Mouse (Mus musculus) intestine, embryonic 15.5 days (tissue): Measurements from ENCODE around the gene Cnn3. TPM values are rescaled to one million over a fixed set of nuclear protein-coding genes. Genes with fewer than 3 reads are reported as not detected.

Source experiments
- ATAC-seq: fragments of 200-750 bp; cut with Nextera tagmentation; 2 replicates; pipeline ENCODE4 v1.8.0; 2017; ENCODE audit warnings: moderate TSS enrichment, moderate library complexity
- H3K27ac ChIP-seq: fragments of 300-500 bp; sonication (generic); 2 replicates; pipeline ENCODE4 v1.5.1; 2015; ENCODE audit warnings: mild to moderate bottlenecking, inconsistent platforms
- H3K27me3 ChIP-seq: fragments of 300-500 bp; sonication (generic); replicated peaks from 2 replicates; pipeline ENCODE4 v1.6.1; 2015; ENCODE audit warnings: inconsistent platforms
- H3K36me3 ChIP-seq: fragments of 300-500 bp; sonication (generic); 2 replicates; pipeline ENCODE4 v1.6.1; 2015; ENCODE audit warnings: inconsistent platforms
- H3K4me1 ChIP-seq: fragments of 300-500 bp; sonication (generic); replicated peaks from 2 replicates; pipeline ENCODE4 v1.6.1; 2015; ENCODE audit warnings: inconsistent platforms
- H3K4me2 ChIP-seq: fragments of 300-500 bp; sonication (generic); replicated peaks from 2 replicates; pipeline ENCODE4 v1.6.1; 2015; ENCODE audit warnings: mild to moderate bottlenecking, inconsistent platforms
- H3K4me3 ChIP-seq: fragments of 300-500 bp; sonication (generic); replicated peaks from 2 replicates; pipeline ENCODE4 v1.5.1; 2015; ENCODE audit warnings: inconsistent platforms
- H3K9ac ChIP-seq: fragments of 300-500 bp; sonication (generic); 2 replicates; pipeline ENCODE4 v1.6.1; 2015; ENCODE audit warnings: inconsistent platforms
- H3K9me3 ChIP-seq: fragments of 300-500 bp; sonication (generic); 2 replicates; pipeline ENCODE4 v1.6.1; 2016; ENCODE audit warnings: inconsistent platforms
- WGBS: fragments of 180-500 bp; shearing (Covaris S2); methylation state at CpG from one replicate; pipeline ENCODE4 v1.1.7; 2015; 5-methylcytosine and 5-hydroxymethylcytosine counted together
- polyA plus RNA-seq: library from polyadenylated mRNA; unstranded; fragments of >200 nt; fragmentation: Nextera tagmentation; extraction: Ambion mirVana; gene quantifications from 2 replicates; pipeline ENCODE4 v1.2.1, GENCODE M21; 2015

Cnn3 gene
- polyA plus RNA-seq = 414 and 470 TPM in 2 replicates

- peak within 1 kb of the TSS; percentile 73 for H3K4me3 ChIP-seq
- H3K9ac ChIP-seq = peak within 1 kb of the TSS; percentile 96
- peak; percentile 93 for ATAC-seq
- under 1% methylated on average over 56 of the region's 66 CpGs for WGBS
- H3K27ac ChIP-seq = peak within 1 kb of the TSS; percentile 97
- H3K27me3 ChIP-seq = no peaks in the 10 kb centered on the region
- no peaks in the 10 kb centered on the region for H3K9me3 ChIP-seq
- 0 out of 2 replicates have a peak, but pooled peaks cover 20% of the 10 kb centered on the region for H3K4me1 ChIP-seq
- peak within 1 kb of the TSS; percentile 91 for H3K4me2 ChIP-seq
- H3K36me3 ChIP-seq = no peaks in the 10 kb centered on the region
Measured at GRCm38 (mm10) chr3:121425861-121426620, at the start of gene Cnn3. Cnn3 (plus strand) TSS chr3:121426497.

GRCm38 (mm10) chr3:121378708-121379612 lies 47.3 kb upstream of the Cnn3 start:
- H3K9me3 ChIP-seq = no peaks in the 10 kb centered on the region
- H3K27me3 ChIP-seq = no peaks in the 10 kb centered on the region
- H3K36me3 ChIP-seq = no peaks in the 10 kb centered on the region
- no peak overlapping the region for H3K9ac ChIP-seq
- ATAC-seq = no peak
- H3K4me3 ChIP-seq = no peak overlapping the region
- no peak overlapping the region for H3K4me2 ChIP-seq
- no peak overlapping the region for H3K27ac ChIP-seq
- 70% methylated on average over 15 of the region's 15 CpGs for WGBS
- H3K4me1 ChIP-seq = no peaks in the 10 kb centered on the region

- H3K27me3 ChIP-seq = no peaks in the 10 kb centered on the region
- 88% methylated on average over 5 of the region's 5 CpGs for WGBS
- no peak for ATAC-seq
- no peak overlapping the region for H3K4me3 ChIP-seq
- no peaks in the 10 kb centered on the region for H3K36me3 ChIP-seq
- no peak overlapping the region for H3K9ac ChIP-seq
- H3K4me1 ChIP-seq = no peaks in the 10 kb centered on the region
- H3K9me3 ChIP-seq = no peaks in the 10 kb centered on the region
- H3K27ac ChIP-seq = no peak overlapping the region
- H3K4me2 ChIP-seq = no peak overlapping the region
Measured at GRCm38 (mm10) chr3:121379699-121380098, 46.6 kb upstream of the Cnn3 start.

DNA sequence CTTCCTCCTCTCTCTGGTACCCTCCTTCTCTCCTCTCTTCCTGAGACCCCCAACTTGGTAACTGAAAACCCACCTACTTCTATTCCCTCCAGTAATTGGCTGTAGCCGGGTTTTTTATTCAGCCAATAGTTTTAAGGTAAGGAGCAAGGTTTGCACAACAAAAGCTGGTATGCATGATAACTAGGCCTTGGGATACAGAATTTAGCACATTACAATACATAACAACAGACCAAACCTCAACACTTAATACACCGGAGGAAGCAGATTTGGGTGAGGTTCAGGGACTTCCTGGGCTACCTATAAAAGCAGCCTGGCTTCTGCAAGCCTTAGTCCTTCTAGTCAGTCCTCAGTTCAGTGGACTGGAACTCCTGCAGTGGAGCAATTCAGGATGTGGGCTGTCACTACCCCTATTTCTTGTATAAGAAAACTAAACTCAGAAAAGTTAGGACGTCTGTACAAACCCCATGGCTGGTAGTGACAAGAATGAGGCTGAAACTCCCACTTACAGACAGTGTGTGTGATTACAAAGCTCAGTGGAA lies 38.8 kb upstream of the Cnn3 start:
- no peaks in the 10 kb centered on the region for H3K9me3 ChIP-seq
- H3K4me3 ChIP-seq = no peak overlapping the region
- no peaks in the 10 kb centered on the region for H3K27me3 ChIP-seq
- no peak overlapping the region for H3K9ac ChIP-seq
- no peaks in the 10 kb centered on the region for H3K36me3 ChIP-seq
- 79% methylated on average over 3 of the region's 3 CpGs for WGBS
- H3K4me2 ChIP-seq = no peak overlapping the region
- H3K4me1 ChIP-seq = peaks cover 17% of the 10 kb centered on the region; the same call in 1 of the 2 replicates
- ATAC-seq = no peak
- H3K27ac ChIP-seq = no peak overlapping the region

DNA sequence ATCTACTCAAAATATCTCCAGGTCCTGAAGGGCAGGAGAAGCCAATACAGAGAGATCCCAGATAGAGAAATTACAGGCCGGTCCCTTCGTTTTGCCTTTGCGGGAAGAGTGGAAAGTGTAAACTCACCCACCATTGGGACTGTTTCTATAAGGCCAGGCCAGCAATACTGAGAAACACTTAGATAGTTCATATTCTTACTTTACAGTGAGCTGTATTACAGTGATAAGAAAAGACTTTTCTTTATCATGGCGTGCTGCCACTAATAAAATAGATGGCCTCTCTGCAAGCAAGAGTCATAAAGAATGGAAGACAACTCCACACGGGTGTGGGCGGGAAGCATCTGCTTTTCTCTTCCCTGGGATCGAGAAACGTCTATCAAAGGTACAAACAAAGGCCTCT lies 36.9 kb upstream of the Cnn3 start:
- no peak overlapping the region for H3K9ac ChIP-seq
- H3K27me3 ChIP-seq = no peaks in the 10 kb centered on the region
- peaks cover 17% of the 10 kb centered on the region; the same call in 1 of the 2 replicates for H3K4me1 ChIP-seq
- peak; percentile 24; the same call in 1 of the 2 replicates for ATAC-seq
- 46% methylated on average over 8 of the region's 8 CpGs for WGBS
- H3K9me3 ChIP-seq = no peaks in the 10 kb centered on the region
- H3K27ac ChIP-seq = peak overlapping the region; percentile 32; the same call in 1 of the 2 replicates
- H3K4me3 ChIP-seq = no peak overlapping the region
- H3K4me2 ChIP-seq = no peak overlapping the region
- H3K36me3 ChIP-seq = no peaks in the 10 kb centered on the region

GRCm38 (mm10) chr3:121389860-121390530 lies 36.3 kb upstream of the Cnn3 start:
- H3K9ac ChIP-seq = no peak overlapping the region
- peak overlapping the region; percentile 33 for H3K4me2 ChIP-seq
- H3K36me3 ChIP-seq = no peaks in the 10 kb centered on the region
- no peak overlapping the region for H3K4me3 ChIP-seq
- no peaks in the 10 kb centered on the region for H3K27me3 ChIP-seq
- WGBS = 19% methylated on average over 17 of the region's 17 CpGs
- peak; percentile 64 for ATAC-seq
- H3K4me1 ChIP-seq = peaks cover 17% of the 10 kb centered on the region; the same call in 1 of the 2 replicates
- H3K27ac ChIP-seq = peak overlapping the region; percentile 66
- no peaks in the 10 kb centered on the region for H3K9me3 ChIP-seq

DNA sequence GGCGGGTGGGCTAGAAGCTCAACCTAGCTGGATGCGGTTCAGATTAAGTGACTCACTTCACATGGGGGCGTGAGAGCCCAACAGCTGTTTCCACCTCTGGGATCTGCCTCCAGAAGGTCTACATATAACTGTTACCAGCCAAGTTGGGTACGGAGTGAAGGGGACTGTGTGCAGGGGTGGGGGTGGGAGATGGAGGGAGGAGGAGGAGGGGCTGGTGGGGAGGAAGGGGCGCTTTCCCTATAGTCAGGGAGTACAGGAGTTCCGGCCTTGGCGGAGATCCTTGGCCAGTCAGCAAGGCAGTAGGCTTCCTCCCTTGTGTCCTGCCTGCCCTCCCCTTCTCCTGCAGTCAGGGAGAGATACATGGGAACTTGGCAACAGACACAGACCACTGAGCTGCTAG lies 35.6 kb upstream of the Cnn3 start:
- no peak overlapping the region for H3K4me3 ChIP-seq
- peak overlapping the region; percentile 33; the same call in 1 of the 2 replicates for H3K4me2 ChIP-seq
- no peaks in the 10 kb centered on the region for H3K27me3 ChIP-seq
- peaks cover 17% of the 10 kb centered on the region; the same call in 1 of the 2 replicates for H3K4me1 ChIP-seq
- no peaks in the 10 kb centered on the region for H3K36me3 ChIP-seq
- H3K27ac ChIP-seq = peak overlapping the region; percentile 66; the same call in 1 of the 2 replicates
- H3K9me3 ChIP-seq = no peaks in the 10 kb centered on the region
- 37% methylated on average over 7 of the region's 7 CpGs for WGBS
- peak; percentile 67 for ATAC-seq
- H3K9ac ChIP-seq = no peak overlapping the region

DNA sequence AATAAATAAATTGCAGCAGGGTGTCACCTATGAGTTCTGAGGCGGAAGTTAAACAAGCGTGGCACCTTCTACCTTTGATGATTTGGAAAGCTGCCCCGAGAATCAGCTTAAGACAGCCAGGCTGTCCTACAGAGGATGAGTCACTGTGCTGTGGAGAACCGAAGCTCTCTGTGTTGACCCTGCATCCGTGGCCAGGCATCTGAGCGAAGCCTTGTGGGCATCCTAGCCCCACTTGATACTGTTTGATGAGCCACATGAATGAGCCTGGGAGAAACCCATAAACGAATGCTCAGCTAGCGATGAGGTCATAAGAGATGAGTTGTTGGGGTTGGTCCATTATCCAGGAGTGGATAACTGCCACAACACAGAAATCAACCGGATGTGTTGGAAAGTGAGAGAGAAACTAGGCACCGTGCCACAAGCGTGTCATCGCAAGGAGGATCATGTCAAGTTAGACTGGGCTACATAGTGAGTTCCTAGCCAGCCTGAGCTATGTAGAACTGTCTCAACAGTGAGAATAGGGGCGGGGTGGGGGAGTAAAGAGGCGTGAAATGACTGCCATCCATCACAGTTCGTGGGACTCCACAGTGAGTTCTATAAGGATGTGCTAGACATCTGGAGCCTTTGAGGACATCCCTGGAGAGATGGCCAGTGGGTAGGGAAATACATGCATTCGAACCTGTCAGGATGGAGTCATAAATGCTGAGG lies 30.6 kb upstream of the Cnn3 start:
- no peaks in the 10 kb centered on the region for H3K36me3 ChIP-seq
- no peak overlapping the region for H3K4me3 ChIP-seq
- H3K4me2 ChIP-seq = no peak overlapping the region
- peaks cover 5% of the 10 kb centered on the region; the same call in 1 of the 2 replicates for H3K4me1 ChIP-seq
- H3K27me3 ChIP-seq = no peaks in the 10 kb centered on the region
- no peaks in the 10 kb centered on the region for H3K9me3 ChIP-seq
- no peak overlapping the region for H3K27ac ChIP-seq
- no peak overlapping the region for H3K9ac ChIP-seq
- peak; percentile 71; the same call in 1 of the 2 replicates for ATAC-seq
- 67% methylated on average over 16 of the region's 16 CpGs for WGBS

DNA sequence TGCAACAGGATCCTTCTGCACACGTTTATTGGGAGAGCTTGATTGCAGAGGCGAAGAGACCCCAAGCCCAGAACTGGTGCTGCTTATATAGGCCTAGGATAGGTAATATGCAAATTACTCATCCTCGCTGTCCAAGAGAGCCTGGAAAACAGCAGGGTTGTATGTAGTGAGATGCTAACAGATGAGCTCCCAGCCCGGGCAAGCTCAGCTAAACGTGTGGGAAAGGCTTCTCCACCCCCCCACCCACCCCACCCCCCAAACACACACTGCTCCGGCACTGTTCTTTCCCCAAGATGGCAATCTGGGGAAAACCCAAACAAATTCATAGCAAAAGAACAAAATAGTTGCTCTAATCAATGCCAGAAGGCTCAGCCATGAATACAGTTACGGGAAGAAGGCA lies 29.7 kb upstream of the Cnn3 start:
- Histone ChIP-seq H3K36me3 (no peaks in the 10 kb centered on the region), H3K27me3 (no peaks in the 10 kb centered on the region), H3K9me3 (no peaks in the 10 kb centered on the region), H3K27ac (no peak overlapping the region), H3K4me2 (no peak overlapping the region), H3K9ac (no peak overlapping the region), H3K4me1 (0 out of 2 replicates have a peak, but pooled peaks cover 3% of the 10 kb centered on the region), H3K4me3 (no peak overlapping the region)
- no peak for ATAC-seq
- WGBS = 73% methylated on average over 7 of the region's 7 CpGs

DNA sequence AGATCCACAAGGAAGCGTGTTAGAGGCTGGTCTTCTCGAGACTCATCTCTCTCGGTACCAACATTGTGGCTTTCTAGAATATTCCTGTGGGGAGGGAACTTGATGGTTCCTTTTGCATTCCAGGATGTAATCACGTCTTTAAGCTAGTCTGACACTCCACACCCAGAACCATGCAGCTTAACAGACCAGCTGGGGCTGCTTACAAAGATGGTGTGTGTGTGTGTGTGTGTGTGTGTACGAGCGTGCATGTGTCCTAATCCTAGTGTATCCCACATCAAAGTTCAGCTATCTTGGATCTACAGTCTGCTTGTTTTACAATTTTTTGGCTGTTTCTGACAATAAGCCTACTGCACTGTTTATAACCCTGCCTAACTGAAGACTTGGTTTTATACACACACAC lies 29.3 kb upstream of the Cnn3 start:
- WGBS = 72% methylated on average over 6 of the region's 6 CpGs
- no peaks in the 10 kb centered on the region for H3K36me3 ChIP-seq
- H3K4me2 ChIP-seq = no peak overlapping the region
- H3K4me1 ChIP-seq = 0 out of 2 replicates have a peak, but pooled peaks cover 3% of the 10 kb centered on the region
- no peak for ATAC-seq
- no peak overlapping the region for H3K4me3 ChIP-seq
- no peak overlapping the region for H3K27ac ChIP-seq
- no peaks in the 10 kb centered on the region for H3K27me3 ChIP-seq
- no peaks in the 10 kb centered on the region for H3K9me3 ChIP-seq
- no peak overlapping the region for H3K9ac ChIP-seq

- Histone ChIP-seq H3K4me1 (0 out of 2 replicates have a peak, but pooled peaks cover 4% of the 10 kb centered on the region), H3K36me3 (no peaks in the 10 kb centered on the region), H3K9me3 (no peaks in the 10 kb centered on the region), H3K27ac (no peak overlapping the region), H3K9ac (no peak overlapping the region), H3K27me3 (no peaks in the 10 kb centered on the region), H3K4me2 (no peak overlapping the region), H3K4me3 (no peak overlapping the region)
- WGBS = 52% methylated on average over 4 of the region's 4 CpGs
- peak; percentile 71 for ATAC-seq
Measured at GRCm38 (mm10) chr3:121401384-121401783, 24.9 kb upstream of the Cnn3 start.
